Mouse (Mus musculus): ENCODE measurements around the gene Inka1.

Gene Inka1

DNA sequence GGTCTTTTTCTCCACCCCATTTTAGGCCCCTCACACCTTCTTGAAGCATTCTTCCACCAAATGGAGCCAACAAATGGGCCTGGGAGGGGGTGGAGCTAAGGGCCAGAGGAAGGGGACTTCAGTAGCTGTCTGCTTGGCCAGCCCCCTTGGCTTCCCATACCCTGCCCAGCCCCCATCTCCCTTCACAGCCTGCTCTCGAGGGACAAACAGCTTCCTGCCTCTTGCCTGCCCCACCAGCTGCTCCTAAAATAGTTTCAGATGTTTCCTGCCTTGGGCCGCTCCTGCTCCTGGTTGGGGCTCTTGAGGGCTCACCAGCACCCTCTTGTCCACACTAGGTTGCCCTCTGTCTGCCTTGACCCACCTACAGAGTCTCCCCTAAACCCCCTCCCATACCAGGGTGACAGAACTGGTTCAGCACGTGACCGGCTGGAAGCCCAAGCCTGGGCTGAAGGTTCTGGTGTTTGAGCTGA lies 2.2 kb downstream of the Inka1 start:
- DNase-seq (ENCODE audit: low read depth), result no peak

DNA sequence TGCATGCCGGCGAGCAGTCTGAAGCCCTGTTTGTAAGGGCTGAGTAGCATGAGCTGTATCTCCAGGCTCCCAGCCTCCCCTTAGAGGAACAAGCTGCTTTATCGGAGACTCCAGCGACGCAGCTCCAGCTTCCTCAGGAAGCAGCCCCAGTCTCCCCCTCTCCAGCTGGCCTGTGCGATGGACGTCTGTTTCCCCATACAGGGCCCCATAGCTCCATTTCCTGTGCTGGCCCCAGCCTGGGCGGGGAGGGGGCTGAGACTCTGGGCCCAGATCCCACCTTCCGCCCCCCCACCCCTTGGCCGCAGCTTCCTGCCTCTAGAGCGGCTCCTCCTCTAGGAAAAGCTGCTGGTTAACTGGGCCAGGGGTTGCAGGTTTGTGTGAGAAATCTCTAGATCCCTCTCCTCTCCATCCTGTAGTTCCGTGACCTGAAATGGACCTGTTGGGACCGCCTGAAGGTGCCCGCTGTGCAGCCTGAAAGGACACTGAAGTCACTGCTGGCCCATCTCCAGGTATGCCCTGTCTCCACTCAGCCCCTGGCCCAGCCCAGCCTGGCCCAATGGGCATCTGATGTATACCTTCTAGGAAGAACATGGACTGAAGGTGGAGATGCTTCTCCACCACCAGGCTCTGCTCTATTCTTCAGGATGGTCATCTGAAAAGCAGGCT lies 2.9 kb downstream of the Inka1 start, which contains the start of gene Gm20661:
Gm20661 (plus strand) TSS at position 378 of the 666 bp plus-strand sequence.
- DNase-seq (ENCODE audit: low read depth), result no peak

GRCm38 (mm10) chr9:107981684-107982605 lies 3.7 kb downstream of the Inka1 start:
- DNase-seq (ENCODE audit: low read depth), result no peak

DNA sequence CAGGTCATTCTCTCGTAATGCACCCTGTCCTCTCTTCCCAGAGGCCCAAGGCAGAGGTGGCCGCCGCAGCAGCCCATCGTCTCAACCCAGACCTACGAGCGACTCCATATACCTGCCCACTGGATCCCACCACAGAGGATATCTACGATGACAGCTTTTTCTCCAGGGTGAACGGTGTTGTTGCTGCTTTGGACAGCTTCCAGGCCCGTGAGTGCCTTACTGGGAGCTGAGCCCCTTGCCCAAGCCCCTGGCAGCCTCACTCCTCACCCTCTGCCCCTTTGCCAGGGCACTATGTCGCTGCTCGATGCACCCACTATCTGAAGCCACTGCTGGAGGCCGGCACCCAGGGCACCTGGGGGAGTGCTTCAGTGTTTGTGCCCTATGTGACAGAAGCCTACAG lies 6.9 kb downstream of the Inka1 start:
- no peak for DNase-seq (ENCODE audit: low read depth)

GRCm38 (mm10) chr9:107975399-107976386 lies 10.0 kb downstream of the Inka1 start, which contains the start of gene Uba7:
TSS of gene Uba7 (plus strand) at chr9:107975505.
- no peak for DNase-seq (ENCODE audit: low read depth)

DNA sequence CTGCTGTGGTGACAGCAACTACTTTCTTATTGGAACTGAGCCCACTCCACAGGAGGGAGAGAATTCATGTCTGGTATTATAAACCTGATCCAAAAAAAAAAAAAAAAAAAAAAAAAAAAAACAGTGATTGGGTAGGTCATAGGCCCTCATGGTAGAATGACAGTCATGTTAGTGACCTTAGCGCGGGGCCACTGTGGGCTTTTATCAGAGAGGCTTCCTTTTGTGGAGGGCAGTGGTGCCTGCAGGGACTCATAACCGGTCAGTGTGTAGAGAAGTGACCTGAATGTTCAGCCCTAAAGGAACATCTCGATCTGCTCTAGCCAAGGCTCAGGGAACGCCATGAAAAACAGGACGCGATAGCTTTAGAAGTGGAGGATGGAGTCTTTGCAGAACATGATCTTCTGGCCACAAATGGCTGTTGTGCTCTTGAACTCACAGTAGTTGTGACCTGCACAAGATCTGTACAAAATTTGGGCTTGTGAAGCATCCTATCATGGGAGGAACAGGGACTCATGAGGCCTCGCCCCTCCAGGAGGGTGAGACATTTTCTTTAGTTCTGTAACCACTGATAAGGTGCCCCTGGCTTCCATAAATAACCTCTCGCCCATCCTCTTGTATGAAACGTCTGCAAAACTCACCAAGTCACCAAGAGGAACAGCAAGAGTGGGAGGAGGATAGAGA lies 11.0 kb downstream of the Inka1 start:
- DNase-seq (ENCODE audit: low read depth), result no peak

DNA sequence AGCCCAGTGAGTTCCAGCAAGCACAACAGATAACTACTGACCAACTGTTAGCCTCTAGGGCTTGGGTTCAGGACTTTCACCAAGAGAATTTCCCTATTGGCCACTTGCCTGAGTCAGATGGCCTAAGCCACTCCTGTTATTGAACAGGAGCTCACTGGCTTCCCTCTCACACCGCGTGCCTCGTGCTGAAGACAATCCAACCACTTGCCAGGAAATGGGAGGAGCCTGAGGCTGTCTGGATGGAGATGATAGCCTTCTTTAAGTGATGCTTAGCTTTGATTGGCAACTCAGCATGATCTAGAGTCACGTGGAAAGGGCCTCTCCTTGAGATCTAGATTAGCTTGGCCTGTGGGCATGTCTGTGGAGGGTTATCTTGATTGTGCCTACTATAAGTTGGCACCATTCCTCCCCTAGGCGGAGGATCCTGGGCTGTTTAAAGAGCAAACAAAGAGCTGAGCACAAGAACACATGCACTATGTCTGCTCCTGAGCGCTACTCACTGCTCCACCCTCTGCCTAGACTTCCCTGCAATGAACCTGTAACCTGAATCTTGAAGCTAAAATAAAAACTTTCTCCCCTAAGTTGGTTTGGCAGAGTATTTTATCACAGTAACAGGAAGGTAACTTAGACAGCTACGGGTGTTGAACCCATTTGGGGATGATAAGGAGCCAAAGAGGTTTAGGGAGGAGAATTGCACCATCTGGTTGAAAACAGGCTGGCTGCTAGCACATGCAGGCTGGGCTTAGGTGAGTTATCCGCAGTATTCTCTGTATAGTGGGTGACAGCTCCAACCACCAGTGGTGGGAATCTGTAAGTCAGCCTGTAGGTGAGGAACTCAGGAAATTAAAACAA lies 13.8 kb downstream of the Inka1 start:
- no peak for DNase-seq (ENCODE audit: low read depth)

DNA sequence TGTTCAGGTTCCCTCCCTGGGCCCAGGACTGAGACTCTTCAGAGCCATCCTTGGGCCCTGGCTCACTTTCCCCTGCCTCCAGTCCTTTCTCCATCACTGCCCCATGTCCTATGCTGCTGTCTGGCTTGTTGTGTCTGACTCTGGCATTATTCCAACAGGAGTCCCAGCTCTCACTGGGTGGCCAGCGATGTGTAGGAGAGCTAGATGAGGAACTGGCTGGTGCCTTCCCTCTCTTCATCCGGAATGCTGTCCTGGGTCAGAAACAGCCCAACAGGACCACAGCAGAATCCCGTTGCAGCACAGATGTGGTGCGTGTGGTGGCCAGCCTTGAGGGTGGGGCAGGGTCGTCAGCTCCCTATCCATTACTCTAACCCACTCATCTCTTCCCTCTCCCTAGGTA lies 15.4 kb downstream of the Inka1 start:
- DNase-seq (ENCODE audit: low read depth), result no peak

DNA sequence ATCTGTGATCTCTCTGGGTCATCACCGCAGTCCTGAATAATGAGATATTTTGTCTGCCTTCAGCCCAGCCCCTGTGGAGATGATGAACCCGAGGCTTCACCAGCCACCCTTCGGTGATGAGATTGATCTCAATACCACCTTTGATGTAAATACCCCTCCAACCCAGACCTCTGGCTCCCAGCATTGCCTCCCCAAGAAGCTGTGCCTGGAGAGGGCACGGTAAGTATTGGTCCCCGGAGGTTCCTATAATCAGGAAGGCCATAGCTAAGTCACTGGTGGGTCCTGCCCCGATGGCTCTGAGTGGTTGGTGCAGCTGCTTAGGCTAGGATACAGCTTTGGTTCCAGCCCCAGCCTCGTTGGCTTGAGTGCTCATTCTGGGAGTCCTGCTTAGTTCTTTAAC lies 17.1 kb downstream of the Inka1 start:
- DNase-seq (ENCODE audit: low read depth), result no peak

DNA sequence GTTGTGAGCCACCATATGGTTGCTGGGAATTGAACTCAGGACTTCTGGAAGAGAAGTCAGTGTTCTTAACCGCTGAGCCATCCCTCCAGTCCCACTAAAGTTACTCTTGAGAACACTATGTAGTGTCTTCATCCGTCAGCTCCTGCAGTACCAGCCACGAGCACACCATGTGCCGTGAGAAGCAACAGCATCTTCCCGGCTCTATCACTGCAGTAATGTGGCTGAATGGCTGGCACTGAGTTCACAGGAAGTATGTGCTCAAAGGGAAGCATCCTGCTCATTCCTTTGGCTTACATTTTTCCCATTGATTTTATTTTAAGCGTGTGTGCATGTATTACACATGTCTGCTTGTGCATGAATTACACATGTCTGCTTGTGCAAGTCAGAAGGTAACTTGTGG lies 18.2 kb downstream of the Inka1 start:
- no peak for DNase-seq (ENCODE audit: low read depth)

DNA sequence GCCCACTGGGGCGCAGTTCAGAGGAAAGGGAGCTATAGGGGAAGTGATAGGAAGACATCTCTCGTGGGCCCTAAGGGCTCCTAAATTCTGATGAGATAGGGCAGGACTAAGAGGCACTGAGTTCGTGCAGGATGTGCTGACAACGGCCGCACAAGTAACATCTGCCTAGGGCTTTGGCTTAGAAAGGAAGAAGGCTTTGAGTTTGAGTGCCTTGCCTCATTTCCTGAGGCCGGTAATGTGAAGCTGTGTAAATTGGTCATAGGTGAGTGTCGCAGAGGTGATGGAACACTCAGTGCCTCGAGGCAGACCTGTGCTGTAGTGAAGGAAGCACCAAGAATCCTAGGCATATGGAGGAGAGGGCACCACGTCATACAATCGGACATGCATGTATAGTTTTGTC lies 19.0 kb downstream of the Inka1 start:
- no peak for DNase-seq (ENCODE audit: low read depth)

DNA sequence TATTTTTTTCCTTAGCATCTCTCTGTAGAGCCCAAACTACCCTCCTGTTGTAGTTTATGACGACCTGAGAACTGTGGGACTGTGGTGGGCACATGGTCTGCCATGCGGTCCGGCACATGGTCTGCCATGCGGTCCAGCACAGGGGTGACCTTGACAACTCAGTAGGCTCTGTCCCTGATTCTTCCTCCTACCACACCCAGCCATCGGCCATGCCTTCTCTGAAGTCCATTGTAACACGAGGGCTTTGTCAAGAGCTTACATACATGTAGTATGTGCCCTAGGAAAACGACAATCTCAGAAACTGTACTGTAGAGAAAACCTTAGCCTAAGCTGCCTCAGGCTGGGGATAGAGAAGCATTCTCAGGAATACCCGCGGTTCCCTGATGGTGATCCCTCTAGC lies 21.0 kb downstream of the Inka1 start:
- DNase-seq (ENCODE audit: low read depth), result no peak

- peak; percentile 65 for DNase-seq (ENCODE audit: low read depth)
Observed at GRCm38 (mm10) chr9:107963700-107964099, 22.0 kb downstream of the Inka1 start.

DNA sequence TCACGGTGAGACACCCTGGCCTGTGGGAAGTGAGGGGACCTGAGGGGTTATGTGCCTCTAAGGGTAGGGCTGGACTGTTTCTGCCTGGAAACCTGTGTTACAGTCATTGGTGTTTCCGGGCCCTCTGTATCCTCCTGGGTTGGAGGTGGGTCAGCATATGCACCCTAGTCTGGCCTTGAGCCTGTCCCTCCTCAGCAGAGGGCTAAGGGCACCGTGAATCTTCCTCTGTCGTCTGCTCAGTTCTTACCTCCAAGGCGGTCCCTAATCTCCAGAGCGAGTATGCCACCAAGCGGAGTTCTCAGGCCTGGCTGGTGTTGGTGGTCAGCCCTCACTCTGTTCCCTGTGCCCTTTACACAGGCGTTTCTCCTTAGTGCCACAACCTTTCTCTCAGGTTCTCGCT lies 22.8 kb downstream of the Inka1 start:
- DNase-seq (ENCODE audit: low read depth), result no peak

DNA sequence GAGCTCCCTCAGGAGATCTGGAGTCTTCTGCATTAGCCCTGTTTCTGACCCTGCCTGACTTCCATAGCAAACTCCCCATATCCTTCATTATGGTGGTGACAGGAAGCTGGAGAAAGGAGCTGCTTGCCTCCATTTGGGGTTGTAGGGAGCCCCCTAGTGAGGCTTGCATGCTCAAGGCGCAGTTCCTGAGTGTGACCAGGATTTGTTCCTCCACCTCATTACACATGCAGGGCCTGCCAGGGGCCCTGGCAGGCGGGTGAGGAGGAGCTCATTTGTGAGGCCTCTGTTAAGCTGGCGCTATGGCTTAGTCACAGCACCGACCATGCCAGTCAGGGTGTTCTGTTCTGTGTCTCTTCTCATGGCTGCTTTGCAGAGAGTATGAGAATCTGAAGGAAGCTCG lies 23.8 kb downstream of the Inka1 start:
- DNase-seq (ENCODE audit: low read depth), result no peak

DNA sequence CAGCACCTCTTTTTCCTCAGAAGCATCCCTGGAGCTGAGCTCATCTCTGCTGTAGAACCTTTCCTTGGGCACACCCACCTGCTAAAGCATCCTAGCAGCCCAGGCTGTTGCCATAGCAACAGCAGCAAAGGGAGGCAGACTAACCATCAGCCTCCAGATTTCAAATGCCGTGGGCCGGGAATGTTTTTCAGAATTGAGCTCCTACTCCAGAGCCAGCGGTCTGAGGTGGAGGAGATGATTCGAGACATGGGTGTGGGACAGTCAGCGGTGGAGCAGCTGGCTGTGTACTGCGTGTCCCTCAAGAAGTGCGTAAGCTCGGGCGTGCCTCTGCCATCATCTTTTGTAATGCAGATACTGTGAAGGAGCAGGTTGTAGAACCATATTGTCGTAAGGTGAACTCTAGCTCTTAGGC lies 24.3 kb downstream of the Inka1 start:
- no peak for DNase-seq (ENCODE audit: low read depth)

GRCm38 (mm10) chr9:107960928-107961327 lies 24.8 kb downstream of the Inka1 start:
- DNase-seq (ENCODE audit: low read depth), result no peak

DNA sequence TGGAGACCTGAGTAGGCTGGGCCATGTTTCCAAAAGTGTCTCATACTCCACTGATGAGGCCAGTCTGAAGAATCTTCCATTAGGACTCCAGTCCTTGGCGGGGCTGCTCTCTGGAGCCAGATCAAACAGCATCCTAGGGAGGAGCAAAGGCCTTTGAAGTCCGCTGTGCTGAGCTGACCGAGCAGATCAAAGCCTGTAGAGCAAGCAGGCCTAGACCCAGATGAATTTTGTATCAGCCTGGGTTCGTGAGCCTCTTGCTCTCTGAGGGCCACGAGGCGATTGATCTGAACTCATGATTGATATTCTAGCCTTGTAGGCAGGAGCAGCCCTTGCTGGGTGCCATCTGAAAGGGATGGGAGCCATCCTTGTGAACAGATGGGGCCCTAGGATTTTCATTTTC lies 25.8 kb downstream of the Inka1 start:
- DNase-seq (ENCODE audit: low read depth), result no peak

DNA sequence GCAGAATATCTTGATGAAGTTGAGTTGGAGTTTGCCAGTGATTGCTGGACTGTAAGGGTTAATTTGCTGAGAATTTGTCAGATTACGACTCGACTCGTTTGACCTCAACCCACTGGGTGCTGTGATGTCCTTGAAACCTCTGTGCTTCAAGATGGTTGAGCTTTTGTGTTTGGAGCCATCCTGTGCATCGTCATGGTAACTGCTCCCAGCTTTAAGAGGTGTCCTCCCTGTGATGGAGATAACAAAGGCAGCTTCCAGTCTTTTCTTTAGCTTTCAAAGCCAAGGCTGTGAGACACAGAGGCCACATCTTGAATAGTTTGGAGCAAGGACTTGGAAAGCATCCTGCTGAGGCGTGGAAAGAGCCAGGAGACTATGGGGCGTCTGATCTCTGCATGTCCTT lies 28.5 kb downstream of the Inka1 start:
- DNase-seq (ENCODE audit: low read depth), result no peak

- peak; percentile 37 for DNase-seq (ENCODE audit: low read depth)
Observed at GRCm38 (mm10) chr9:107955613-107956289, 29.9 kb downstream of the Inka1 start.
